In genomic region chr11:111054252-111054651, GRCm38 (mm10) we compare ENCODE assay signal across 22 mouse cellular contexts.
"Had no signal": no experiment of that assay in that cellular context is flagged by ENCODE, and none has a peak within 500 bp of the region (broad histone marks: within the 10 kb centered on the region; RNA-seq: fewer than 3 reads in every experiment).

No protein-coding gene starts in this region.

- H3K27me3 ChIP-seq: kidney, embryonic 15.5 days; limb, embryonic 13.5 days; liver, embryonic 12.5 days; liver, embryonic 15.5 days; megakaryocyte, embryonic 14.5 days; midbrain, embryonic 12.5 days; midbrain, embryonic 15.5 days; neural tube, embryonic 13.5 days; stomach, embryonic 15.5 days had no signal

- H3K36me3 ChIP-seq: kidney, embryonic 15.5 days; limb, embryonic 10.5 days; limb, embryonic 13.5 days; liver, embryonic 12.5 days; liver, embryonic 15.5 days; midbrain, embryonic 12.5 days; midbrain, embryonic 15.5 days; neural tube, embryonic 13.5 days; stomach, embryonic 15.5 days had no signal

- H3K4me2 ChIP-seq: kidney, embryonic 15.5 days; limb, embryonic 13.5 days; liver, embryonic 12.5 days; liver, embryonic 15.5 days; midbrain, embryonic 12.5 days; midbrain, embryonic 15.5 days; neural tube, embryonic 13.5 days; stomach, embryonic 15.5 days had no signal

- H3K4me1 ChIP-seq: limb, embryonic 13.5 days; liver, embryonic 12.5 days; liver, embryonic 15.5 days; megakaryocyte, embryonic 14.5 days; midbrain, embryonic 12.5 days; midbrain, embryonic 15.5 days; stomach, embryonic 15.5 days had no signal

- H3K27ac ChIP-seq: kidney, embryonic 15.5 days; limb, embryonic 10.5 days; limb, embryonic 13.5 days; liver, embryonic 12.5 days; liver, embryonic 15.5 days; midbrain, embryonic 12.5 days; midbrain, embryonic 15.5 days; neural tube, embryonic 13.5 days; stomach, embryonic 15.5 days had no signal

- ATAC-seq: intestine, postnatal 0 days; liver, embryonic 12.5 days; midbrain, embryonic 15.5 days had no signal

- H3K9me3 ChIP-seq: kidney, embryonic 15.5 days; limb, embryonic 10.5 days; limb, embryonic 13.5 days; liver, embryonic 12.5 days; liver, embryonic 15.5 days; megakaryocyte, embryonic 14.5 days; midbrain, embryonic 12.5 days; midbrain, embryonic 15.5 days; stomach, embryonic 15.5 days had no signal

- H3K9ac ChIP-seq: kidney, embryonic 15.5 days; limb, embryonic 13.5 days; liver, embryonic 12.5 days; liver, embryonic 15.5 days; midbrain, embryonic 12.5 days; midbrain, embryonic 15.5 days; neural tube, embryonic 13.5 days; stomach, embryonic 15.5 days had no signal

- DNase-seq: kidney, adult 2 months; kidney, postnatal 14 days; kidney, postnatal 4 days; liver; lung, adult 2 months; lung, postnatal 10 days; lung, postnatal 4 days; retina, postnatal 1 day; right cerebral cortex, postnatal 25 days; spleen, adult 18-20 months; thymus, postnatal 25 days had no signal

- H3K4me3 ChIP-seq: kidney, embryonic 15.5 days; limb, embryonic 10.5 days; limb, embryonic 13.5 days; liver, embryonic 12.5 days; liver, embryonic 15.5 days; megakaryocyte, embryonic 14.5 days; midbrain, embryonic 12.5 days; midbrain, embryonic 15.5 days; neural tube, embryonic 13.5 days; stomach, embryonic 15.5 days had no signal
